In the genomic region with DNA sequence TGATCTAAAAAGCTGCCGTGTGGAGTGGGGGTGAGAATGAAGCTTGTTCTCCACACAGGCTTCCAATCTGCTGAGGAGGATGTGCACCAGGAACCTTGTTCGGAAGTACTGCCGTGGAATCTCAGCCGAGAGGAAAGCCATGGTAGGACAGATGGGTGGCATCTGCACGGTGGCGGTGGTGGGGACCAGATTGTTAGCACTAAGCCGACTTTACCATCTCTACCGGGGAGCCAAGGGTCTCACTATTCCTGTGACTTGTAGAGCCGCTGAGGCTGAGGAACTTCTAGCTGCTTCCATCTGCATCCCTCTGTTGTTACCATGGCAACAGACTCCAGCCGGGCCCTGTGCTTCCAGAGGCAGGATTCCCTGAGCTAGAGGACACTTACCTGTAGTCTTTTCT, we compare ENCODE assay signal across 11 mouse cellular contexts. TPM values are rescaled to one million over a fixed set of nuclear protein-coding genes. Genes with fewer than 3 reads are reported as not detected.
DNase-seq lines count a peak whose midpoint lies in the region; ATAC-seq lines count a peak whose summit lies in the region.
"Had no signal": no experiment of that assay in that cellular context is flagged by ENCODE, and none has a peak within 500 bp of the region (broad histone marks: within the 10 kb centered on the region; RNA-seq: fewer than 3 reads in every experiment).

No protein-coding gene starts in this region.

- peaks cover 29% of the 10 kb centered on the region for H3K4me1 ChIP-seq in hindbrain, embryonic 10.5 days (replicated peaks)
- H3K4me1 ChIP-seq in hindbrain, embryonic 12.5 days: peaks cover 8% of the 10 kb centered on the region; the same call in 1 of the 2 replicates
- H3K4me1 ChIP-seq in hindbrain, embryonic 16.5 days (ENCODE audit: control insufficient read depth, insufficient read depth, low read depth, low read length): peaks cover 9% of the 10 kb centered on the region

- H3K36me3 ChIP-seq in hindbrain, embryonic 10.5 days: peaks cover 44% of the 10 kb centered on the region
- H3K36me3 ChIP-seq in hindbrain, embryonic 12.5 days: peaks cover 37% of the 10 kb centered on the region
- peaks cover 12% of the 10 kb centered on the region; the same call in 1 of the 2 replicates for H3K36me3 ChIP-seq in hindbrain, embryonic 16.5 days (ENCODE audit: control insufficient read depth, insufficient read depth, low read length)

- H3K27ac ChIP-seq in hindbrain, embryonic 10.5 days: no peak overlapping the region
- H3K27ac ChIP-seq in hindbrain, embryonic 12.5 days: no peak overlapping the region
- H3K27ac ChIP-seq in hindbrain, embryonic 16.5 days (ENCODE audit: low read depth, low read length): no peak overlapping the region

- H3K4me2 ChIP-seq in hindbrain, embryonic 12.5 days (replicated peaks): no peak overlapping the region
- H3K4me2 ChIP-seq in hindbrain, embryonic 16.5 days (ENCODE audit: low read length): no peak overlapping the region

- no peaks in the 10 kb centered on the region for H3K9me3 ChIP-seq in hindbrain, embryonic 10.5 days
- no peaks in the 10 kb centered on the region for H3K9me3 ChIP-seq in hindbrain, embryonic 12.5 days (replicated peaks)
- H3K9me3 ChIP-seq in hindbrain, embryonic 16.5 days (ENCODE audit: control insufficient read depth, low read length): no peaks in the 10 kb centered on the region

- DNase-seq in hindbrain, embryonic 10.5 days (ENCODE audit: low spot score): peak; percentile 20
- peak; percentile 33 to 71 for DNase-seq in left cerebral cortex, adult 8-10 months (ENCODE audit: low spot score in 2 of 2)
- peak; percentile 56 for DNase-seq in right cerebral cortex, postnatal 25 days
- no peak for DNase-seq in cerebellum, adult 8-10 months
- DNase-seq in thymus, adult 18-20 months: no peak
- DNase-seq: gastrocnemius, postnatal 25 days; heart, postnatal 14 days; liver, postnatal 0 days had no signal

- ATAC-seq in hindbrain, embryonic 12.5 days (ENCODE audit: low FRiP score): no peak
- peak; percentile 60; the same call in 1 of the 2 replicates for ATAC-seq in hindbrain, embryonic 16.5 days
- ATAC-seq in megakaryocyte progenitor cell, adult 5-6 weeks (replicated peaks; ENCODE audit: poor library complexity): no peak
- ATAC-seq: liver, postnatal 0 days had no signal

- no peak overlapping the region for H3K9ac ChIP-seq in hindbrain, embryonic 12.5 days
- H3K9ac ChIP-seq in hindbrain, embryonic 16.5 days (ENCODE audit: low read depth, low read length): no peak overlapping the region
- H3K9ac ChIP-seq: liver, postnatal 0 days had no signal

- no peak overlapping the region for H3K4me3 ChIP-seq in hindbrain, embryonic 10.5 days
- no peak overlapping the region for H3K4me3 ChIP-seq in hindbrain, embryonic 12.5 days
- no peak overlapping the region for H3K4me3 ChIP-seq in hindbrain, embryonic 16.5 days (ENCODE audit: low read length)

- H3K27me3 ChIP-seq in hindbrain, embryonic 10.5 days (ENCODE audit: insufficient read depth, poor library complexity, severe bottlenecking): no peaks in the 10 kb centered on the region
- H3K27me3 ChIP-seq in hindbrain, embryonic 12.5 days: no peaks in the 10 kb centered on the region
- H3K27me3 ChIP-seq in hindbrain, embryonic 16.5 days (replicated peaks; ENCODE audit: control insufficient read depth, insufficient read depth, low read length): no peaks in the 10 kb centered on the region

- WGBS in hindbrain, embryonic 10.5 days: 71% methylated on average over 10 of the region's 10 CpGs
- WGBS in hindbrain, embryonic 12.5 days: 72% methylated on average over 10 of the region's 10 CpGs
- 57% methylated on average over 10 of the region's 10 CpGs for WGBS in hindbrain, embryonic 16.5 days

RNA-seq across cellular contexts. Expression of a gene that starts 21.5 kb away (rescaled TPM):
- polyA plus RNA-seq in hindbrain, embryonic 10.5 days (2016; fragmentation: Nextera tagmentation; extraction: Ambion mirVana): 114 and 124 TPM in 2 replicates
- polyA plus RNA-seq in hindbrain, embryonic 12.5 days (2016; fragmentation: Nextera tagmentation; extraction: Ambion mirVana): 110 and 115 TPM in 2 replicates
- polyA plus RNA-seq in hindbrain, embryonic 16.5 days (2015; fragmentation: Nextera tagmentation; extraction: Ambion mirVana): 59.3 and 70.1 TPM in 2 replicates
- 10 to 100 TPM; 53.3 to 58.4 (median 56.9) TPM for total RNA-seq in left cerebral cortex, adult 8-10 months (2022)
- total RNA-seq in megakaryocyte progenitor cell, adult 5-6 weeks (2015): 17.8 and 19.8 TPM in 2 replicates
- total RNA-seq in megakaryocyte progenitor cell, adult 5-6 weeks (2017): 35.8 and 38.6 TPM in 2 replicates

RNA-seq across cellular contexts. Expression of a gene that starts 21.6 kb away (rescaled TPM):
- polyA plus RNA-seq in hindbrain, embryonic 10.5 days (2016; fragmentation: Nextera tagmentation; extraction: Ambion mirVana): 52.5 and 56.2 TPM in 2 replicates
- 57.9 and 58.2 TPM in 2 replicates for polyA plus RNA-seq in hindbrain, embryonic 12.5 days (2016; fragmentation: Nextera tagmentation; extraction: Ambion mirVana)
- 36.7 and 45.4 TPM in 2 replicates for polyA plus RNA-seq in hindbrain, embryonic 16.5 days (2015; fragmentation: Nextera tagmentation; extraction: Ambion mirVana)
- 10 to 100 TPM; 82.5 to 88.8 (median 85.0) TPM for total RNA-seq in left cerebral cortex, adult 8-10 months (2022)
- total RNA-seq in megakaryocyte progenitor cell, adult 5-6 weeks (2015): 26.5 and 26.6 TPM in 2 replicates
- 16.7 and 18.5 TPM in 2 replicates for total RNA-seq in megakaryocyte progenitor cell, adult 5-6 weeks (2017)

Comparison
In these comparisons a context has a peak if more than half of its experiments do, and no peak if none do; other contexts are left out.
1. DNase-seq: peak in hindbrain, embryonic 10.5 days (single experiment), left cerebral cortex, adult 8-10 months (2 of 2) and right cerebral cortex, postnatal 25 days (single experiment); none in cerebellum, adult 8-10 months (single experiment) and thymus, adult 18-20 months (0 of 2).